Mouse (Mus musculus): ENCODE measurements around the gene Dcaf15.

Gene Dcaf15

GRCm38 (mm10) chr8:84122151-84122550 is 17.6 kb upstream of the Dcaf15 start:
- CTCF ChIA-PET = interaction anchor here in 1 of 4 experiments (0.6 to 0.7 kb wide), 2 partner anchors 26 to 48 kb away, joined by 4 to 9 read pairs; no protein-coding TSS in a partner anchor

GRCm38 (mm10) chr8:84115646-84116045 is 11.1 kb upstream of the Dcaf15 start:
- POLR2A ChIA-PET = interaction anchor here in 2 of 4 experiments (0.6 to 2.4 kb wide), 5 partner anchors 11 to 526 kb away, joined by 3 to 8 read pairs (median 3); partner anchors contain the start of genes Dcaf15 (in 2 of the 2) and Rfx1 (in 1 of the 2)
- CTCF ChIA-PET = interaction anchor here in 3 of 4 experiments (0.6 to 0.7 kb wide), 3 partner anchors 41 to 159 kb away, joined by 3 read pairs; no protein-coding TSS in a partner anchor

More at GRCm38 (mm10) chr8:84122151-84122550, 17.6 kb upstream of the Dcaf15 start:
- POLR2A ChIA-PET = interaction anchor here in 1 of 4 experiments (0.6 kb wide), 1 partner anchor 1516 kb away, joined by 4 read pairs; no protein-coding TSS in a partner anchor

- ChIA-PET POLR2A (interaction anchor here in 3 of 4 experiments (0.6 to 2.5 kb wide), 8 partner anchors 11 to 254 kb away, joined by 3 to 14 read pairs (median 6); partner anchors contain the start of gene Podnl1 (in 1 of the 3)), CTCF (interaction anchor here in 1 of 4 experiments (0.6 kb wide), 1 partner anchor 207 kb away, joined by 3 read pairs; no protein-coding TSS in a partner anchor)
Observed at GRCm38 (mm10) chr8:84106216-84107040, 1.9 kb upstream of the Dcaf15 start.

- ChIA-PET CTCF (interaction anchor here in 1 of 4 experiments (0.6 kb wide), 1 partner anchor 823 kb away, joined by 5 read pairs; no protein-coding TSS in a partner anchor), POLR2A (interaction anchor here in 3 of 4 experiments (1.2 to 3.2 kb wide), 17 partner anchors 9 to 396 kb away, joined by 3 to 18 read pairs (median 7); partner anchors contain the start of genes Ccdc130 (in 1 of the 3) and Podnl1 (in 1 of the 3))
Observed at GRCm38 (mm10) chr8:84105676-84106075, 1.1 kb upstream of the Dcaf15 start.

GRCm38 (mm10) chr8:84104221-84104620 is 347 bp downstream of the Dcaf15 start:
- POLR2A ChIA-PET = interaction anchor here (0.6 to 3.2 kb wide), 101 partner anchors 8 to 1401 kb away, joined by 3 to 59 read pairs (median 4); partner anchors contain the start of genes Rfx1 (in 3 of the 4), 4930432K21Rik (in 2 of the 4), Mri1 (in 2 of the 4) and Rln3 (in 2 of the 4)
- CTCF ChIA-PET = interaction anchor here in 3 of 4 experiments (0.6 to 1.7 kb wide), 21 partner anchors 8 to 626 kb away, joined by 3 to 9 read pairs (median 4); partner anchors contain the start of genes Asf1b (in 1 of the 3), Ccdc130 (in 1 of the 3), Gm10644 (in 1 of the 3) and Il27ra (in 1 of the 3)

- ChIA-PET POLR2A (interaction anchor here in 3 of 4 experiments (0.9 to 3.2 kb wide), 25 partner anchors 8 to 379 kb away, joined by 3 to 59 read pairs (median 8); partner anchors contain the start of genes Rfx1 (in 2 of the 3), 4930432K21Rik (in 1 of the 3), Cc2d1a (in 1 of the 3) and Ccdc130 (in 1 of the 3)), CTCF (interaction anchor here in 3 of 4 experiments (0.8 to 1.7 kb wide), 3 partner anchors 22 to 65 kb away, joined by 3 to 6 read pairs (median 3); no protein-coding TSS in a partner anchor)
Observed at GRCm38 (mm10) chr8:84103601-84104000, 967 bp downstream of the Dcaf15 start.

GRCm38 (mm10) chr8:84101476-84102270 is 2.9 kb downstream of the Dcaf15 start:
- ChIA-PET CTCF (interaction anchor here in 1 of 4 experiments (0.5 kb wide), 1 partner anchor 10 kb away, joined by 4 read pairs; no protein-coding TSS in a partner anchor), POLR2A (interaction anchor here in 3 of 4 experiments (0.5 to 1.6 kb wide), 4 partner anchors 10 to 139 kb away, joined by 3 read pairs; partner anchors contain the start of gene Rfx1 (in 1 of the 3))

GRCm38 (mm10) chr8:84098376-84098775 is 6.2 kb downstream of the Dcaf15 start:
- ChIA-PET POLR2A (interaction anchor here in 1 of 4 experiments (0.6 kb wide), 1 partner anchor 172 kb away, joined by 3 read pairs; no protein-coding TSS in a partner anchor), CTCF (interaction anchor here in 1 of 4 experiments (1.4 kb wide), 1 partner anchor 29 kb away, joined by 4 read pairs; no protein-coding TSS in a partner anchor)

GRCm38 (mm10) chr8:84096061-84096460 is 8.5 kb downstream of the Dcaf15 start:
- ChIA-PET CTCF (interaction anchor here in 3 of 4 experiments (0.5 to 0.9 kb wide), 4 partner anchors 26 to 471 kb away, joined by 3 to 9 read pairs (median 3); no protein-coding TSS in a partner anchor), POLR2A (interaction anchor here (0.7 to 2.8 kb wide), 24 partner anchors 8 to 383 kb away, joined by 3 to 27 read pairs (median 4); partner anchors contain the start of genes Dcaf15 (in 4 of the 4), Rfx1 (in 2 of the 4), Asf1b (in 1 of the 4) and Gm10644 (in 1 of the 4))

- ChIA-PET POLR2A (interaction anchor here in 3 of 4 experiments (0.5 to 1.8 kb wide), 7 partner anchors 14 to 456 kb away, joined by 3 to 6 read pairs (median 4); partner anchors contain the start of genes Dcaf15 (in 1 of the 3), Gm10643 (in 1 of the 3) and Rfx1 (in 1 of the 3)), CTCF (no interaction called here)
Observed at GRCm38 (mm10) chr8:84090585-84090984, 14.0 kb downstream of the Dcaf15 start.

- POLR2A ChIA-PET = interaction anchor here in 1 of 4 experiments (0.6 to 1.8 kb wide), 3 partner anchors 14 to 45 kb away, joined by 3 to 5 read pairs (median 4); partner anchors contain the start of gene Dcaf15
- CTCF ChIA-PET = no interaction called here
Observed at GRCm38 (mm10) chr8:84089277-84089676, 15.3 kb downstream of the Dcaf15 start.

GRCm38 (mm10) chr8:84087821-84088220 is 16.7 kb downstream of the Dcaf15 start:
- POLR2A ChIA-PET = interaction anchor here in 2 of 4 experiments (1.1 to 1.9 kb wide), 8 partner anchors 9 to 21 kb away, joined by 3 to 8 read pairs (median 5); partner anchors contain the start of genes Dcaf15 (in 2 of the 2) and Rfx1 (in 2 of the 2)
- CTCF ChIA-PET = interaction anchor here in 2 of 4 experiments (0.6 to 1.0 kb wide), 3 partner anchors 17 to 166 kb away, joined by 3 to 4 read pairs (median 3); partner anchors contain the start of genes Dcaf15 (in 1 of the 2) and Podnl1 (in 1 of the 2)

GRCm38 (mm10) chr8:84087156-84087555 is 17.4 kb downstream of the Dcaf15 start:
- ChIA-PET POLR2A (interaction anchor here in 2 of 4 experiments (1.1 to 1.9 kb wide), 5 partner anchors 10 to 21 kb away, joined by 3 to 8 read pairs (median 6); partner anchors contain the start of genes Dcaf15 (in 1 of the 2) and Rfx1 (in 1 of the 2)), CTCF (interaction anchor here in 1 of 4 experiments (0.9 kb wide), 1 partner anchor 18 kb away, joined by 3 read pairs; the partner anchor contains the start of gene Dcaf15)

GRCm38 (mm10) chr8:84084341-84085115 is 20.0 kb downstream of the Dcaf15 start:
- POLR2A ChIA-PET = interaction anchor here in 3 of 4 experiments (0.5 to 1.7 kb wide), 13 partner anchors 9 to 118 kb away, joined by 3 to 13 read pairs (median 4); partner anchors contain the start of genes Dcaf15 (in 1 of the 3) and Rfx1 (in 1 of the 3)

GRCm38 (mm10) chr8:84083829-84084241 is 20.7 kb downstream of the Dcaf15 start:
- POLR2A ChIA-PET = interaction anchor here in 3 of 4 experiments (0.5 to 1.7 kb wide), 14 partner anchors 9 to 118 kb away, joined by 3 to 13 read pairs (median 4); partner anchors contain the start of genes Dcaf15 (in 1 of the 3) and Rfx1 (in 1 of the 3)
- CTCF ChIA-PET = interaction anchor here (0.5 to 2.0 kb wide), 6 partner anchors 44 to 346 kb away, joined by 3 to 4 read pairs (median 4); no protein-coding TSS in a partner anchor

More at GRCm38 (mm10) chr8:84084341-84085115, 20.0 kb downstream of the Dcaf15 start:
- CTCF ChIA-PET = interaction anchor here (0.5 to 2.0 kb wide), 7 partner anchors 17 to 345 kb away, joined by 3 to 4 read pairs (median 3); no protein-coding TSS in a partner anchor
